Mouse (Mus musculus) cortical plate, adult 2 months (tissue): ENCODE measurements around the gene Msi2.

Source experiments
- CTCF ChIP-seq: fragments of 200-500 bp; IDR thresholded peaks from 2 replicates; pipeline ENCODE4 v1.5.1; 2011; ENCODE audit warnings: mild to moderate bottlenecking, control low read depth, low read length; ENCODE audit not compliant: insufficient read depth; ENCODE audit errors: extremely low read depth
- POLR2A ChIP-seq: fragments of 200-500 bp; IDR thresholded peaks from 2 replicates; pipeline ENCODE4 v1.6.1; 2011; ENCODE audit warnings: mild to moderate bottlenecking, low read length, control low read depth; ENCODE audit not compliant: insufficient read depth; ENCODE audit errors: extremely low read depth

DNA sequence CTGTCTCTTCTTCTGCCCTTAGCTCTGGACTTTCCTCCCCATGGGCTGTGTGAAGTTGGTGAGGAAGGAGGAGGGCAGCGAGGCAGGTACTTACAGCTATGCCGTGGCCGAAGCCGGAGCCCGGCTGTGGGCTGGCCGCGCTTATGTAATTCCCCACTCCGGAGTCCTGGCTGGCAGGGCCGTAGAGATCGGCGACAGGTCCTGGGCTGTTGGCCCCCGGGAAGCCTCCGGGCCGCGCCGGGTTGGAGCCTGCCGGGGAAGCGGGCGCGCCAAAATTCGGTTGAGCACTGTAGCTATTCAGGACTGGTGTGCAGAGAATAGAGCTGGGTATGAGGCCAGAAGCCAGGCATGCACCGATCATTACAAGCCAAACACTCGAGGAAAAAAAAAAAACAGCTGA is 369.6 kb downstream of the Msi2 start:
- TF ChIP-seq CTCF = no peak
- TF ChIP-seq POLR2A = no peak
